9 mouse cellular contexts compared by ENCODE assay signal in the genomic region with DNA sequence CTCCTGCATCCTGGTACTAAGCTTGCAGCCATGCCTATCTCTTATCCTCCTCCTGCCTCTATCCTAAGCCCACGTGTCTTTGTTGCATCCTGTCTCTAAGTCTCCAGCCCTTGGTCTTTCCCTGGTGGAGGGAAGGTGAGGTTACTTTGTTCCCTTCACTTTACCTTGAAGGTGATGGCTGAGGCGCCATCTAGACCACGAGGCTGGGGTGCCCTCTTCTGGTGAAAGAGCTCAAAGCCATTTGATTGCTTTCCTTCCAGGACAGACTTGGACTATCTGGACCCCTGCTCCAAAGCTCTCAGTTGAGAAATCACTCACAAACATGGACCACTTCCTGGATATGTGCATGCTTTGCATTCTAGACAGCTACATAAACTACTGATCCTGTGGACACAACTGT. TPM values are rescaled to one million over a fixed set of nuclear protein-coding genes. Genes with fewer than 3 reads are reported as not detected.
DNase-seq lines count a peak whose midpoint lies in the region; ATAC-seq and TF ChIP-seq lines count a peak whose summit lies in the region.
"Had no signal": no experiment of that assay in that cellular context is flagged by ENCODE, and none has a peak within 500 bp of the region (broad histone marks: within the 10 kb centered on the region; RNA-seq: fewer than 3 reads in every experiment).

No protein-coding gene starts in this region.

- H3K27me3 ChIP-seq in hindbrain, embryonic 10.5 days (ENCODE audit: insufficient read depth, poor library complexity, severe bottlenecking), result no peaks in the 10 kb centered on the region
- H3K27me3 ChIP-seq in hindbrain, embryonic 12.5 days, result no peaks in the 10 kb centered on the region
- H3K27me3 ChIP-seq in ES-Bruce4 (ENCODE audit: control insufficient read depth, insufficient read depth, low read length, poor library complexity, severe bottlenecking), result no peaks in the 10 kb centered on the region
- no peaks in the 10 kb centered on the region for H3K27me3 ChIP-seq in heart, embryonic 16.5 days (ENCODE audit: control insufficient read depth, insufficient read depth, low read length)
- H3K27me3 ChIP-seq in neural tube, embryonic 13.5 days, result no peaks in the 10 kb centered on the region
- H3K27me3 ChIP-seq: liver, embryonic 13.5 days had no signal

- peaks cover 10% of the 10 kb centered on the region for H3K4me1 ChIP-seq in hindbrain, embryonic 10.5 days (replicated peaks)
- no peaks in the 10 kb centered on the region for H3K4me1 ChIP-seq in hindbrain, embryonic 12.5 days
- H3K4me1 ChIP-seq in ES-Bruce4 (ENCODE audit: control insufficient read depth, insufficient read depth, low read length), result peaks cover 1% of the 10 kb centered on the region
- peaks cover 7% of the 10 kb centered on the region; the same call in 1 of the 2 replicates for H3K4me1 ChIP-seq in heart, embryonic 16.5 days (ENCODE audit: control insufficient read depth, insufficient read depth, low read length)
- H3K4me1 ChIP-seq in neural tube, embryonic 13.5 days (replicated peaks), result no peaks in the 10 kb centered on the region; the same call in 1 of the 2 replicates

- no peak for TF ChIP-seq EP300 in ES-Bruce4 (IDR thresholded peaks at IDR 0.05; ENCODE audit: insufficient read depth, low read depth, low read length)

- H3K4me2 ChIP-seq in hindbrain, embryonic 12.5 days (replicated peaks), result no peak overlapping the region
- H3K4me2 ChIP-seq in heart, embryonic 16.5 days (ENCODE audit: low read depth, low read length), result no peak overlapping the region
- no peak overlapping the region for H3K4me2 ChIP-seq in neural tube, embryonic 13.5 days
- H3K4me2 ChIP-seq: liver, embryonic 13.5 days had no signal

- no peak overlapping the region for H3K4me3 ChIP-seq in hindbrain, embryonic 10.5 days
- no peak overlapping the region for H3K4me3 ChIP-seq in hindbrain, embryonic 12.5 days
- H3K4me3 ChIP-seq in ES-Bruce4 (ENCODE audit: low read depth, low read length), result no peak overlapping the region
- H3K4me3 ChIP-seq in heart, embryonic 16.5 days (ENCODE audit: low read length), result no peak overlapping the region
- H3K4me3 ChIP-seq in neural tube, embryonic 13.5 days, result no peak overlapping the region
- H3K4me3 ChIP-seq: liver, embryonic 13.5 days had no signal

- no peak; the same call in 1 of the 2 replicates for ATAC-seq in hindbrain, embryonic 12.5 days (ENCODE audit: low FRiP score)
- 0 out of 2 replicates have a peak, but pooled peaks have one; percentile 34 for ATAC-seq in heart, embryonic 16.5 days (replicated peaks; ENCODE audit: extremely low read depth, insufficient read depth, low FRiP score)
- ATAC-seq in neural tube, embryonic 13.5 days (ENCODE audit: low read depth), result peak; percentile 32; the same call in 1 of the 2 replicates

- WGBS in hindbrain, embryonic 10.5 days, result 3% methylated on average over 3 of the region's 3 CpGs
- WGBS in hindbrain, embryonic 12.5 days, result 4% methylated on average over 3 of the region's 3 CpGs
- WGBS in heart, embryonic 16.5 days, result 0% methylated on average over 3 of the region's 3 CpGs
- 3% methylated on average over 3 of the region's 3 CpGs for WGBS in neural tube, embryonic 13.5 days

- TF ChIP-seq POLR2A in ES-Bruce4 (IDR thresholded peaks at IDR 0.05; ENCODE audit: insufficient read depth, low read length), result no peak

- peak; percentile 59 for DNase-seq in hindbrain, embryonic 10.5 days (ENCODE audit: low spot score)
- peak; percentile 65 for DNase-seq in brain, adult 2 months (ENCODE audit: low read depth, low spot score)
- DNase-seq in left cerebral cortex, postnatal 25 days (ENCODE audit: low spot score in 2 of 2), result peak; percentile 64
- DNase-seq in thymus, postnatal 4 days, result peak; percentile 82
- DNase-seq: liver, embryonic 13.5 days had no signal

- intact Hi-C loops in left cerebral cortex, postnatal 25 days (cut with DNase I), result loop anchor here (1.0 kb wide), 1 partner anchor 59 kb away; no protein-coding TSS in a partner anchor

- H3K9ac ChIP-seq in hindbrain, embryonic 12.5 days, result no peak overlapping the region
- H3K9ac ChIP-seq in ES-Bruce4 (ENCODE audit: low read depth, poor library complexity, severe bottlenecking), result no peak overlapping the region
- H3K9ac ChIP-seq in heart, embryonic 16.5 days (ENCODE audit: low read length), result no peak overlapping the region
- H3K9ac ChIP-seq in neural tube, embryonic 13.5 days, result no peak overlapping the region
- H3K9ac ChIP-seq: liver, embryonic 13.5 days had no signal

- no peaks in the 10 kb centered on the region for H3K36me3 ChIP-seq in hindbrain, embryonic 10.5 days
- H3K36me3 ChIP-seq in hindbrain, embryonic 12.5 days, result no peaks in the 10 kb centered on the region
- no peaks in the 10 kb centered on the region for H3K36me3 ChIP-seq in ES-Bruce4 (ENCODE audit: control insufficient read depth, insufficient read depth, low read length, poor library complexity, severe bottlenecking)
- H3K36me3 ChIP-seq in heart, embryonic 16.5 days (ENCODE audit: control insufficient read depth, insufficient read depth), result no peaks in the 10 kb centered on the region
- H3K36me3 ChIP-seq in neural tube, embryonic 13.5 days, result no peaks in the 10 kb centered on the region
- H3K36me3 ChIP-seq: liver, embryonic 13.5 days had no signal

- no peak overlapping the region for H3K27ac ChIP-seq in hindbrain, embryonic 10.5 days
- no peak overlapping the region for H3K27ac ChIP-seq in hindbrain, embryonic 12.5 days
- H3K27ac ChIP-seq in ES-Bruce4 (ENCODE audit: insufficient read depth, low read length), result no peak overlapping the region
- H3K27ac ChIP-seq in heart, embryonic 16.5 days (ENCODE audit: low read length), result no peak overlapping the region
- H3K27ac ChIP-seq in neural tube, embryonic 13.5 days (replicated peaks), result no peak overlapping the region
- H3K27ac ChIP-seq: liver, embryonic 13.5 days had no signal

- TF ChIP-seq CTCF in ES-Bruce4 (IDR thresholded peaks at IDR 0.05; ENCODE audit: low read depth, low read length), result peak; percentile 91

- H3K9me3 ChIP-seq in hindbrain, embryonic 10.5 days, result no peaks in the 10 kb centered on the region
- no peaks in the 10 kb centered on the region for H3K9me3 ChIP-seq in hindbrain, embryonic 12.5 days (replicated peaks)
- no peaks in the 10 kb centered on the region for H3K9me3 ChIP-seq in ES-Bruce4 (replicated peaks; ENCODE audit: control insufficient read depth, insufficient read depth, low read length, poor library complexity, severe bottlenecking)
- H3K9me3 ChIP-seq in heart, embryonic 16.5 days (replicated peaks; ENCODE audit: control insufficient read depth, low read length), result no peaks in the 10 kb centered on the region
- H3K9me3 ChIP-seq in neural tube, embryonic 13.5 days, result no peaks in the 10 kb centered on the region
- H3K9me3 ChIP-seq: liver, embryonic 13.5 days had no signal

RNA-seq across cellular contexts. Expression of gene Oaz2, which starts 3.6 kb away (rescaled TPM):
- 242 and 269 TPM in 2 replicates for polyA plus RNA-seq in hindbrain, embryonic 10.5 days (2016; fragmentation: Nextera tagmentation; extraction: Ambion mirVana)
- 312 and 323 TPM in 2 replicates for polyA plus RNA-seq in hindbrain, embryonic 12.5 days (2016; fragmentation: Nextera tagmentation; extraction: Ambion mirVana)
- 69.0 and 81.5 TPM in 2 replicates for polyA plus RNA-seq in ES-Bruce4 (2011; ENCODE audit: insufficient read depth, insufficient read length, low read depth, missing spikeins)
- 299 and 313 TPM in 2 replicates for polyA plus RNA-seq in heart, embryonic 16.5 days (2015; fragmentation: Nextera tagmentation; extraction: Ambion mirVana)
- total RNA-seq in left cerebral cortex, postnatal 25 days (2021), result 100 to 1,000 TPM; 231 to 250 TPM
- 381 and 389 TPM in 2 replicates for polyA plus RNA-seq in neural tube, embryonic 13.5 days (2015; fragmentation: Nextera tagmentation; extraction: Ambion mirVana)

RNA-seq across cellular contexts. Expression of gene Rbpms2, which starts 34.7 kb away (rescaled TPM):
- 28.4 and 32.5 TPM in 2 replicates for polyA plus RNA-seq in hindbrain, embryonic 10.5 days (2016; fragmentation: Nextera tagmentation; extraction: Ambion mirVana)
- 13.7 and 15.0 TPM in 2 replicates for polyA plus RNA-seq in hindbrain, embryonic 12.5 days (2016; fragmentation: Nextera tagmentation; extraction: Ambion mirVana)
- polyA plus RNA-seq in ES-Bruce4 (2011; ENCODE audit: insufficient read depth, insufficient read length, low read depth, missing spikeins), result 162 and 174 TPM in 2 replicates
- 105 and 108 TPM in 2 replicates for polyA plus RNA-seq in heart, embryonic 16.5 days (2015; fragmentation: Nextera tagmentation; extraction: Ambion mirVana)
- total RNA-seq in left cerebral cortex, postnatal 25 days (2021), result 1 to 10 TPM; 2.2 to 3.2 TPM
- polyA plus RNA-seq in neural tube, embryonic 13.5 days (2015; fragmentation: Nextera tagmentation; extraction: Ambion mirVana), result 6.2 and 6.3 TPM in 2 replicates
